Mouse (Mus musculus) neural tube, embryonic 11.5 days (tissue): ENCODE measurements around the gene Tmco5. TPM values are rescaled to one million over a fixed set of nuclear protein-coding genes. Genes with fewer than 3 reads are reported as not detected.

Experiments
- ATAC-seq: fragments of 200-750 bp; cut with Nextera tagmentation; 2 replicates; pipeline ENCODE4 v1.8.0; 2017; ENCODE audit warnings: moderate number of reproducible peaks, mild to moderate bottlenecking, moderate TSS enrichment, moderate library complexity; ENCODE audit not compliant: insufficient read depth, low FRiP score, low TSS enrichment
- DNase-seq: peaks from one replicate; pipeline ENCODE4 v3.0.0-alpha.2; 2015; ENCODE audit warnings: low spot score
- H3K27ac ChIP-seq: fragments of 300-500 bp; sonication (generic); 2 replicates; pipeline ENCODE4 v1.5.1; 2014; ENCODE audit warnings: low read depth, mild to moderate bottlenecking, low read length
- H3K27me3 ChIP-seq: fragments of 300-500 bp; sonication (generic); 2 replicates; pipeline ENCODE4 v1.6.1; 2014; ENCODE audit warnings: mild to moderate bottlenecking, low read length, mixed read lengths; ENCODE audit not compliant: control insufficient read depth, insufficient read depth
- H3K36me3 ChIP-seq: fragments of 300-500 bp; sonication (generic); 2 replicates; pipeline ENCODE4 v1.6.1; 2014; ENCODE audit warnings: mild to moderate bottlenecking, low read length, moderate library complexity, mixed read lengths; ENCODE audit not compliant: control insufficient read depth, insufficient read depth
- H3K4me1 ChIP-seq: fragments of 300-500 bp; sonication (generic); 2 replicates; pipeline ENCODE4 v1.6.1; 2014; ENCODE audit warnings: low read length, mixed read lengths; ENCODE audit not compliant: control insufficient read depth, insufficient read depth
- H3K4me2 ChIP-seq: fragments of 300-500 bp; sonication (generic); 2 replicates; pipeline ENCODE4 v1.6.1; 2014; ENCODE audit warnings: low read depth, mild to moderate bottlenecking, moderate library complexity
- H3K4me3 ChIP-seq: fragments of 300-500 bp; sonication (generic); 2 replicates; pipeline ENCODE4 v1.5.1; 2014; ENCODE audit warnings: low read depth, low read length
- H3K9ac ChIP-seq: fragments of 300-500 bp; sonication (generic); 2 replicates; pipeline ENCODE4 v1.6.1; 2014; ENCODE audit warnings: mild to moderate bottlenecking, low read length
- H3K9me3 ChIP-seq: fragments of 300-500 bp; sonication (generic); 2 replicates; pipeline ENCODE4 v1.6.1; 2016; ENCODE audit warnings: low read length; ENCODE audit not compliant: control insufficient read depth
- WGBS: fragments of 180-500 bp; shearing (Covaris S2); extraction: QIAGEN DNeasy Blood & Tissue Kit; methylation state at CpG from one replicate; pipeline ENCODE4 v1.1.7; 2014; 5-methylcytosine and 5-hydroxymethylcytosine counted together
- polyA plus RNA-seq: library from polyadenylated mRNA; unstranded; fragments of >200 nt; fragmentation: Nextera tagmentation; extraction: Ambion mirVana; gene quantifications from 2 replicates; pipeline ENCODE4 v1.2.1, GENCODE M21; 2014

Tmco5 gene
- not detected in 2 replicates for polyA plus RNA-seq

DNA sequence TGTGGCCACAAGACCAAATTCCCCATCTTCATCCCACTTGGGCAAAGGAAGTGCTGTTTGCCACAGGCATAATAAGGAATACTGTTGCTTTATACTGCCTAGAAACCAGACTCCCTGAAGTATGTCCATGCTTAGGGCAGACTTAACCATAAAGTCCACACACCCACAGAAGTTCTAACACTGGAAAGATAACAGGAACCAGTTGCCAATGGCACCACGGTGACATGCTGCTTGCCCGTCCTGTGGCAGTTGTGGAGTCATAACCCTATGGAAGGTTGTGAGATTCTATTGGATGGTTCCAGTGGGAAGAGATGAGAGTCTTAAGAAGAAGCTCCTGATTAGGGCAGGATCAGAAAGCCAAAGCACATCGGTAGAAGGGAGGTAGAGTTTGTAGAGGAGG, at the start of gene Tmco5:
TSS of gene Tmco5 (plus strand) at position 301 of the 400 bp plus-strand sequence.
- WGBS: 94% methylated on average over 3 of the region's 3 CpGs
- no peak within 1 kb of the TSS for H3K4me2 ChIP-seq
- H3K4me1 ChIP-seq: no peaks in the 10 kb centered on the region
- no peak for DNase-seq
- no peaks in the 10 kb centered on the region for H3K9me3 ChIP-seq
- no peak for ATAC-seq
- no peaks in the 10 kb centered on the region for H3K27me3 ChIP-seq
- no peak within 1 kb of the TSS for H3K9ac ChIP-seq
- no peaks in the 10 kb centered on the region for H3K36me3 ChIP-seq
- no peak within 1 kb of the TSS for H3K27ac ChIP-seq
- H3K4me3 ChIP-seq: no peak within 1 kb of the TSS

GRCm38 (mm10) chr2:116831863-116832262, 46.6 kb upstream of the Tmco5 start:
- no peak for ATAC-seq
- no peaks in the 10 kb centered on the region for H3K9me3 ChIP-seq
- H3K27me3 ChIP-seq: no peaks in the 10 kb centered on the region
- DNase-seq: no peak
- H3K4me2 ChIP-seq: no peak overlapping the region
- no peak overlapping the region for H3K27ac ChIP-seq
- H3K36me3 ChIP-seq: no peaks in the 10 kb centered on the region
- H3K4me1 ChIP-seq: no peaks in the 10 kb centered on the region
- WGBS: 79% methylated on average over 11 of the region's 11 CpGs
- H3K9ac ChIP-seq: no peak overlapping the region
- H3K4me3 ChIP-seq: no peak overlapping the region

DNA sequence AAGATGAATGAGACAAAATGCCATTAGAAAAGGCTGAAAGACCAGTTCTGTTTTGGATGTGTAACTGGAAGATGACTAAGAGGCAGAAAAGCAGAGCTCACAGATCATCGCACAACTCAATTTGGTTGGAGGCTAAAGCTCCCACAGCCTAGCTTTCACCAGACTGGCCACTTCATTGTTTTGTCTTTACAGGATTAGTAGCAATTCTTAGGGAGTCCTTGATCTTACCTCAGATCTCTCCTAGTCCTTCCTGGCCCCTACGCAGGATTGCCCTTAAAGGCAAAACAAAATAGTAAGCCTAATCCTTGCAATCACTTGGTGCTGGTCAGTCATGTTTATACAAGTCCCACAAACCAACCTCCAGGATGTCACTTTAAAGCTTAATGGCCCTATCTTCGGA, 40.7 kb upstream of the Tmco5 start:
- H3K27ac ChIP-seq: no peak overlapping the region
- ATAC-seq: no peak
- no peak overlapping the region for H3K4me2 ChIP-seq
- 64% methylated on average over 3 of the region's 3 CpGs for WGBS
- H3K27me3 ChIP-seq: no peaks in the 10 kb centered on the region
- no peaks in the 10 kb centered on the region for H3K4me1 ChIP-seq
- no peak overlapping the region for H3K4me3 ChIP-seq
- DNase-seq: no peak
- H3K9me3 ChIP-seq: no peaks in the 10 kb centered on the region
- H3K36me3 ChIP-seq: no peaks in the 10 kb centered on the region
- H3K9ac ChIP-seq: no peak overlapping the region

- no peaks in the 10 kb centered on the region for H3K27me3 ChIP-seq
- DNase-seq (peak; percentile 55), ATAC-seq (0 out of 2 replicates have a peak, but pooled peaks have one; percentile 31)
- H3K4me1 ChIP-seq: no peaks in the 10 kb centered on the region
- no peak overlapping the region for H3K4me2 ChIP-seq
- no peak overlapping the region for H3K9ac ChIP-seq
- H3K4me3 ChIP-seq: no peak overlapping the region
- WGBS: 47% methylated on average over 8 of the region's 8 CpGs
- H3K27ac ChIP-seq: no peak overlapping the region
- no peaks in the 10 kb centered on the region for H3K9me3 ChIP-seq
- no peaks in the 10 kb centered on the region for H3K36me3 ChIP-seq
Observed at GRCm38 (mm10) chr2:116838538-116839197, 39.8 kb upstream of the Tmco5 start.

GRCm38 (mm10) chr2:116849980-116850636, 28.4 kb upstream of the Tmco5 start:
- Histone ChIP-seq H3K27ac (no peak overlapping the region), H3K9me3 (no peaks in the 10 kb centered on the region), H3K36me3 (no peaks in the 10 kb centered on the region), H3K4me1 (no peaks in the 10 kb centered on the region), H3K4me3 (no peak overlapping the region), H3K9ac (no peak overlapping the region), H3K27me3 (no peaks in the 10 kb centered on the region), H3K4me2 (no peak overlapping the region)
- WGBS: 88% methylated on average over 20 of the region's 20 CpGs
- DNase-seq: no peak
- ATAC-seq: no peak

- Histone ChIP-seq H3K9ac (no peak overlapping the region), H3K4me1 (no peaks in the 10 kb centered on the region), H3K36me3 (no peaks in the 10 kb centered on the region), H3K27me3 (no peaks in the 10 kb centered on the region), H3K27ac (no peak overlapping the region), H3K9me3 (no peaks in the 10 kb centered on the region), H3K4me2 (no peak overlapping the region), H3K4me3 (no peak overlapping the region)
- WGBS: 82% methylated on average over 4 of the region's 4 CpGs
- ATAC-seq (no peak), DNase-seq (no peak)
Observed at GRCm38 (mm10) chr2:116851356-116851755, 27.1 kb upstream of the Tmco5 start.

DNA sequence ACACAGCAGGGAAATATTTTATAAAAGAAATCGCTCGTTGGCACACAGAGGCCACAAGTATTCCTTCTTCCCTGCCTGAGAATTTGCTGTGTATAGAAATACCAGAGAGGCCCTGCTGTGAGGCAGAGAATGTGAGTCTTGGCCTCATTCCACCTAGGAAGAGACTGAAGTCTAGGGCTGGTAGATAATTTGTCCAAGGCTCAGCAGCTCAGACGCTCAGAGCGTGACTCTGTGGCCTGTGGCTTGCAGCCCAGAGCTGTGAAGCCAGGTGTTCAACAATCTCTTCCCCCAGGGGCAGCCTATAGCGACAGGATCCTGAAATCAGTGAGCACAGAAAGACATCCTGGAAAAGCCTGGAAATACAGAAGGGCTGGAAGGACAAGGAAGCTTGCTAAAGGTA, 26.2 kb upstream of the Tmco5 start:
- Histone ChIP-seq H3K9ac (no peak overlapping the region), H3K4me1 (no peaks in the 10 kb centered on the region), H3K36me3 (no peaks in the 10 kb centered on the region), H3K4me3 (no peak overlapping the region), H3K4me2 (no peak overlapping the region), H3K9me3 (no peaks in the 10 kb centered on the region), H3K27ac (no peak overlapping the region), H3K27me3 (no peaks in the 10 kb centered on the region)
- 58% methylated on average over 5 of the region's 5 CpGs for WGBS
- DNase-seq (peak; percentile 21), ATAC-seq (no peak)

DNA sequence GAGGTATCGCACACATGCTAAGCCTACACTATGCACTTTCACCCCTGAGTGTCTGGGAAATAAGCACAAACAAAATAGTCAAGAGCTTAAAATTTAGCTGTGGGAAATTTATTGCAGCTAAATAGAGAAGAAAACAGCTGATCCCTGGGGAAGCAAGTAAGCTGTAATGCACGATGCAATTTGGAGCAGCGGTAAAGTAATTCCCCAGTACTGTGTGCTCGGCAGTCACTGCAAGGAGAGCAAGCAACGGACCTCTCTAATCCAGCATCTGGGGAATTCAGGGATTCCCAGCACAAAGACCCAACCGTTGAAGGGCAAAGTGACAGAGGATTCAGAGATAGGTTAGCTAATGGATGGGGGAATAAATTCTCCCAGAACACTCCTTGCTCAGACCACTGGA, 19.8 kb upstream of the Tmco5 start:
- Histone ChIP-seq H3K9ac (no peak overlapping the region), H3K27ac (no peak overlapping the region), H3K4me3 (no peak overlapping the region), H3K4me2 (no peak overlapping the region), H3K27me3 (no peaks in the 10 kb centered on the region), H3K9me3 (no peaks in the 10 kb centered on the region), H3K4me1 (no peaks in the 10 kb centered on the region), H3K36me3 (no peaks in the 10 kb centered on the region)
- 63% methylated on average over 6 of the region's 6 CpGs for WGBS
- no peak for DNase-seq
- ATAC-seq: no peak
